Mouse (Mus musculus) limb, embryonic 11.5 days (tissue): ENCODE results near the gene Olfr885. TPM values are rescaled to one million over a fixed set of nuclear protein-coding genes. Genes with fewer than 3 reads are reported as not detected.

ENCODE experiments used
- ATAC-seq: fragments of 200-750 bp; cut with Nextera tagmentation; 2 replicates; pipeline ENCODE4 v1.8.0; 2017; ENCODE audit warnings: low read depth; ENCODE audit not compliant: insufficient number of reproducible peaks, low FRiP score, low TSS enrichment
- DNase-seq: peaks from one replicate; pipeline ENCODE4 v3.0.0-alpha.2; 2015; ENCODE audit warnings: low spot score
- H3K27ac ChIP-seq: fragments of 300-500 bp; sonication (generic); replicated peaks from 2 replicates; pipeline ENCODE4 v1.5.1; 2014; ENCODE audit warnings: low read depth, mild to moderate bottlenecking, low read length
- H3K27me3 ChIP-seq: fragments of 300-500 bp; sonication (generic); 2 replicates; pipeline ENCODE4 v1.6.1; 2014; ENCODE audit warnings: mild to moderate bottlenecking, low read length, mixed read lengths; ENCODE audit not compliant: control insufficient read depth, insufficient read depth
- H3K36me3 ChIP-seq: fragments of 300-500 bp; sonication (generic); 2 replicates; pipeline ENCODE4 v1.6.1; 2014; ENCODE audit warnings: mild to moderate bottlenecking, low read length, moderate library complexity, mixed read lengths; ENCODE audit not compliant: control insufficient read depth, insufficient read depth
- H3K4me1 ChIP-seq: fragments of 300-500 bp; sonication (generic); 2 replicates; pipeline ENCODE4 v1.6.1; 2014; ENCODE audit warnings: low read length, mixed read lengths; ENCODE audit not compliant: control insufficient read depth, insufficient read depth
- H3K4me2 ChIP-seq: fragments of 300-500 bp; sonication (generic); 2 replicates; pipeline ENCODE4 v1.6.1; 2014; ENCODE audit warnings: low read depth, mild to moderate bottlenecking, moderate library complexity; ENCODE audit not compliant: severe bottlenecking
- H3K4me3 ChIP-seq: fragments of 300-500 bp; sonication (generic); 2 replicates; pipeline ENCODE4 v1.5.1; 2014; ENCODE audit warnings: low read depth, low read length
- H3K9ac ChIP-seq: fragments of 300-500 bp; sonication (generic); 2 replicates; pipeline ENCODE4 v1.6.1; 2014; ENCODE audit warnings: mild to moderate bottlenecking, low read length
- H3K9me3 ChIP-seq: fragments of 300-500 bp; sonication (generic); 2 replicates; pipeline ENCODE4 v1.6.1; 2016; ENCODE audit warnings: low read length; ENCODE audit not compliant: control insufficient read depth
- WGBS: fragments of 180-500 bp; shearing (Covaris S2); extraction: QIAGEN DNeasy Blood & Tissue Kit; methylation state at CpG from one replicate; pipeline ENCODE4 v1.1.7; 2014; 5-methylcytosine and 5-hydroxymethylcytosine counted together
- polyA plus RNA-seq: library from polyadenylated mRNA; unstranded; fragments of >200 nt; fragmentation: Nextera tagmentation; extraction: Ambion mirVana; gene quantifications from 2 replicates; pipeline ENCODE4 v1.2.1, GENCODE M21; 2014

Gene Olfr885
- not detected in 2 replicates for polyA plus RNA-seq

DNA sequence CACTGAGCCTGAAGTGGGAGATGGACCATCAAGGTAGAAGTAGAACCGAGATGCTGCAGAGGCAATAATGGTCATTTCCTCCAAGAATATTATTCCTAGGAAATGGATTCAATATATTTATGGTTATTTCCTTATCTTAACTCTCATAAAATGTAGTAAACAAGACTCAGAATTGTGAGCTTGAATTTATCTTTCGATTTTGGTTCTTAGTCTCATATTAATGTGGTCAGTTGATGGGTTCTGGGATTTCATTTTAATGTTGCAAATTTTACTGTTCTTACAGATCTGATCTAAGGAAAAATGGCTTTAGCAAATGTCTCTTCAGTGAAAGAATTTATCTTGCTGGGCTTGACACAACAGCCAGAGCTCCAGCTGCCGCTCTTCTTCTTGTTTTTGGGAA lies at the start of gene Olfr885:
Olfr885 (plus strand) TSS at position 301 of the 400 bp plus-strand sequence.
- H3K9me3 ChIP-seq = no peaks in the 10 kb centered on the region
- ATAC-seq (no peak), DNase-seq (no peak)
- H3K36me3 ChIP-seq = no peaks in the 10 kb centered on the region
- no peak within 1 kb of the TSS for H3K9ac ChIP-seq
- H3K4me3 ChIP-seq = no peak within 1 kb of the TSS
- H3K27me3 ChIP-seq = no peaks in the 10 kb centered on the region
- no peak within 1 kb of the TSS for H3K4me2 ChIP-seq
- H3K27ac ChIP-seq = no peak within 1 kb of the TSS
- 95% methylated on average over 3 of the region's 3 CpGs for WGBS
- H3K4me1 ChIP-seq = no peaks in the 10 kb centered on the region

DNA sequence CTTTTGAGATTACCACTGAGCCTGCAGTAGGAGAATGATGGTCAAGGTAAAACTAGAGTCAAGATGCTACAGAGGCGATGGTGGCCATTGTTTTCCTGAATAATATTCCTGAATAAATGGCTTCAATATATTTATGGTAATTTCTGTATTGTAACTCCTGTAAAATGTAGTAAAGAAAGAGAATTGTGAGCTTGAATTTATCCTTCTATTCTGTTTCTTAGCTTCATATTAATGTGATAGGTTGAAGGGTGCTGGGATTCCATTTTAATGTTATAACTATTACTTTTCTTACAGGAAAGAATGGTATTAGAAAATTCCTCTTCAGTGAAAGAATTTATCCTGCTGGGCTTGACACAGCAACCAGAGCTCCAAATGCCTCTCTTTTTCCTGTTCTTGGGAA lies 35.6 kb upstream of the Olfr885 start, which contains the start of gene Olfr883:
Olfr883 (plus strand) TSS at position 301 of the 400 bp plus-strand sequence.
- Histone ChIP-seq H3K4me2 (no peak within 1 kb of the TSS), H3K27ac (no peak within 1 kb of the TSS), H3K4me1 (no peaks in the 10 kb centered on the region), H3K9me3 (no peaks in the 10 kb centered on the region), H3K9ac (no peak within 1 kb of the TSS), H3K4me3 (no peak within 1 kb of the TSS), H3K27me3 (no peaks in the 10 kb centered on the region), H3K36me3 (no peaks in the 10 kb centered on the region)
- ATAC-seq = no peak
- WGBS = 84% methylated on average over 1 of the region's 1 CpGs
- no peak for DNase-seq

DNA sequence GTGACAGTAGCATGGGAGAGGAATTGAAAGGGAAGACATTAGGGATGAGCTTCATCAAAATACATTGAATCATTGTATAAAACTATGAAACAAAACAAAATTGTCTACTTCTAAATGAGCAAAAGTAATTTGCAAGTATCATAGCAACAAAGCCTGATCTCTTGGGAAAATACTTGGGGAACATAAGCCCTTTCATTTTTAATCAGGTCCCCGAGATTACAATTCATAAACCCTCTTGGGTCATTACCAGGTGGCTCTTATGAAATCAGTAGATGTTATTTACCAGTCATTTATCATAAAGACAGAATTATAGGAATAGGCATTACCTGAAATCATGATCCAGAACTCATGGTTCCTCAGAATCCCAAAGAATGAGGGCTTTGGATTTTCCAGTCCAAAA lies 14.9 kb upstream of the Olfr885 start, which contains the start of gene Olfr884:
Olfr884 (plus strand) TSS at position 301 of the 400 bp plus-strand sequence.
- WGBS = 79% methylated on average over 1 of the region's 1 CpGs

DNA sequence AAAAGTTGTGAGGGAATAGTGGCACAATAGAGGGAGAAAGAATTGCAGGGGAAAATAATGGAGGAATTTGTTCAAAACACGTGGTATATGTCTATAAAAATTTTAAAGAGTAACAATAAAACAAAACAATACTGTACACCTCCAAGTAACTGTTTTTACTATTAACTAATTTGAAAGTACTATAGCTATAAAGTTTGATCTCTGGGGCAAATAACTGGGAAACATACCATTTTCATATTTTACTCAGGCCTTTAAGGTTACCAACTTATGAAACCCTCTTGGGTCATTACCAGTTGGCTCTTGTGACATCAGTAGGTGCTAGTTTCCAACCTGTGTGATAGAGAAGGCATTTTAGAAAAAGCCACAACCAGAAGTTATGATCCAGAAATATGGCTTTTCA lies 22.6 kb downstream of the Olfr885 start, which contains the start of gene Olfr887:
Olfr887 (plus strand) TSS at position 301 of the 400 bp plus-strand sequence.
- DNase-seq = no peak
- Histone ChIP-seq H3K4me2 (no peak within 1 kb of the TSS), H3K4me3 (no peak within 1 kb of the TSS), H3K9me3 (no peaks in the 10 kb centered on the region), H3K27ac (no peak within 1 kb of the TSS), H3K27me3 (no peaks in the 10 kb centered on the region), H3K36me3 (no peaks in the 10 kb centered on the region), H3K4me1 (no peaks in the 10 kb centered on the region), H3K9ac (no peak within 1 kb of the TSS)
- ATAC-seq = no peak
- WGBS = 80% methylated on average over 1 of the region's 1 CpGs

More for the DNA sequence above, 14.9 kb upstream of the Olfr885 start, which contains the start of gene Olfr884:
- H3K4me3 ChIP-seq = no peak within 1 kb of the TSS
- no peaks in the 10 kb centered on the region for H3K36me3 ChIP-seq
- no peak for DNase-seq
- H3K4me1 ChIP-seq = no peaks in the 10 kb centered on the region
- H3K27me3 ChIP-seq = no peaks in the 10 kb centered on the region
- H3K9me3 ChIP-seq = no peaks in the 10 kb centered on the region
- no peak within 1 kb of the TSS for H3K27ac ChIP-seq
- ATAC-seq = no peak
- no peak within 1 kb of the TSS for H3K4me2 ChIP-seq
- H3K9ac ChIP-seq = no peak within 1 kb of the TSS

DNA sequence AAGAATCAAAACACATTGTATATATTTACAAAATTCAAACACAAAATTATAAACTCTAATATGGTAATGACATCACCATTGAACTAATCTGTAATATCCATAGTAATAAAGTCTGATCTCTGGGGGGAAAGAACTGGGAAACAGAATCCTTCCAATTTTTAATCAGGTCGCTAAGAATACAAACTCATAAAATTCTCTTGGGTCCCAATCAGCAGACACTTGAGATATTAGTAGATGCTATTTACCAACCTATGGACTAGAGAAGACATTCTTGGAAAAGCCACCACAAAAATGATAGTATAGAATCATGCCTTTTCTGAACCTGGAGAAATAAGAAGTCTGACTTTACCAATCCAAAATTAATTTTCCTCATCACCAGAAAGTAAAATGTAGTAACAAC lies 46.7 kb downstream of the Olfr885 start, which contains the start of gene Olfr888:
Olfr888 (plus strand) TSS at position 301 of the 400 bp plus-strand sequence.
- ATAC-seq = no peak

More for the DNA sequence above, 46.7 kb downstream of the Olfr885 start, which contains the start of gene Olfr888:
- 81% methylated on average over 1 of the region's 1 CpGs for WGBS
- DNase-seq = no peak
- Histone ChIP-seq H3K27me3 (no peaks in the 10 kb centered on the region), H3K4me1 (no peaks in the 10 kb centered on the region), H3K4me3 (no peak within 1 kb of the TSS), H3K4me2 (no peak within 1 kb of the TSS), H3K9me3 (no peaks in the 10 kb centered on the region), H3K36me3 (no peaks in the 10 kb centered on the region), H3K9ac (no peak within 1 kb of the TSS), H3K27ac (no peak within 1 kb of the TSS)

Other genes starting within 250 kb of the Olfr885 start
- gene Olfr877, start 207.1 kb upstream of the Olfr885 start, polyA plus RNA-seq = not detected in 2 replicates
- gene Olfr145, start 164.6 kb upstream of the Olfr885 start, polyA plus RNA-seq = not detected in 2 replicates
- gene Olfr878, start 143.5 kb upstream of the Olfr885 start, polyA plus RNA-seq = not detected in 2 replicates
- not detected in 2 replicates for gene Olfr881, start 69.5 kb upstream of the Olfr885 start, polyA plus RNA-seq
- not detected in 2 replicates for gene Olfr883, start 35.5 kb upstream of the Olfr885 start, polyA plus RNA-seq
- gene Olfr884, start 14.8 kb upstream of the Olfr885 start, polyA plus RNA-seq = not detected in 2 replicates
- not detected in 2 replicates for gene Olfr887, start 22.8 kb downstream of the Olfr885 start, polyA plus RNA-seq
- gene Olfr888, start 46.8 kb downstream of the Olfr885 start, polyA plus RNA-seq = not detected in 2 replicates
- 0.07 TPM in 2 replicates for gene Olfr889, start 53.9 kb downstream of the Olfr885 start, polyA plus RNA-seq
- gene Olfr890, start 81.2 kb downstream of the Olfr885 start, polyA plus RNA-seq = not detected in 2 replicates
- not detected in 2 replicates for gene Olfr891, start 119.5 kb downstream of the Olfr885 start, polyA plus RNA-seq
- gene Olfr893, start 147.0 kb downstream of the Olfr885 start, polyA plus RNA-seq = not detected in 2 replicates
- gene Olfr894, start 156.7 kb downstream of the Olfr885 start, polyA plus RNA-seq = not detected in 2 replicates
- not detected in 2 replicates for gene Olfr143, start 191.5 kb downstream of the Olfr885 start, polyA plus RNA-seq
- not detected in 2 replicates for gene Olfr895, start 206.5 kb downstream of the Olfr885 start, polyA plus RNA-seq
- not detected in 2 replicates for gene Olfr896-ps1, start 229.8 kb downstream of the Olfr885 start, polyA plus RNA-seq